In the genomic region with DNA sequence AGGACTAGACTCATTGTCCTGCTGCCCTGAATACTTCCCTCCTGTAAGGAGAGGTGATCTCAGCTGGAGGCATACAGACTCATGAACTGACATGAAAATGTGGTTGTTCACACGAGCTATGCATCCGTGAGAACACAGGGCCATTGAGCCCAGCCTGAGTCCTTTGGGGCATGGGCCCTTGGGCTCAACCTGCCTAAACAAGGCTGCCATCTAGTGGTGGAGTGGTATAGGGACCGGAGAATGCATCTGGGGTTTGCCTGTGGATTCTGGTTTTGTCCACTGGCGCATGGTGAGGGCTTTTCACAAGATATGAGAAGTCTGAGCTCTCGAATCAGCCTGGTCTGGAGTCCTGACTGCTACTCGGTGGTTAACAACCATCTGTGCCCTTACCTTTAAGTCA, we compare ENCODE assay signal across 9 mouse cellular contexts. TPM values are rescaled to one million over a fixed set of nuclear protein-coding genes. Genes with fewer than 3 reads are reported as not detected.
DNase-seq lines count a peak whose midpoint lies in the region; ATAC-seq lines count a peak whose summit lies in the region.
"Had no signal": no experiment of that assay in that cellular context is flagged by ENCODE, and none has a peak within 500 bp of the region (broad histone marks: within the 10 kb centered on the region; RNA-seq: fewer than 3 reads in every experiment).

No protein-coding gene starts in this region.

- no peak for ATAC-seq in kidney, embryonic 15.5 days (replicated peaks; ENCODE audit: low FRiP score)
- ATAC-seq in forebrain, embryonic 16.5 days: peak; percentile 52; the same call in 1 of the 2 replicates
- ATAC-seq in intestine, embryonic 14.5 days (replicated peaks; ENCODE audit: low FRiP score, low TSS enrichment, low read depth): 0 out of 2 replicates have a peak, but pooled peaks have one; percentile 21
- ATAC-seq in monocyte, adult 5-6 weeks (replicated peaks; ENCODE audit: insufficient number of reproducible peaks, low FRiP score, low TSS enrichment, poor library complexity, severe bottlenecking): peak; percentile 82
- ATAC-seq in stomach, embryonic 15.5 days (ENCODE audit: insufficient read depth, low FRiP score, low read depth): 0 out of 2 replicates have a peak, but pooled peaks have one; percentile 28

- intact Hi-C loops in left cerebral cortex, postnatal 36 days (cut with DNase I): loop anchor here (1.0 to 5.0 kb wide), 2 partner anchors 151 to 270 kb away; no protein-coding TSS in a partner anchor

- no peaks in the 10 kb centered on the region for H3K9me3 ChIP-seq in kidney, embryonic 15.5 days (replicated peaks)
- H3K9me3 ChIP-seq in forebrain, embryonic 16.5 days (ENCODE audit: control insufficient read depth, low read length): no peaks in the 10 kb centered on the region
- no peaks in the 10 kb centered on the region for H3K9me3 ChIP-seq in intestine, embryonic 14.5 days (ENCODE audit: control insufficient read depth, low read length)
- H3K9me3 ChIP-seq in stomach, embryonic 15.5 days: no peaks in the 10 kb centered on the region

- no peaks in the 10 kb centered on the region for H3K27me3 ChIP-seq in kidney, embryonic 15.5 days
- H3K27me3 ChIP-seq in forebrain, embryonic 16.5 days (replicated peaks; ENCODE audit: control insufficient read depth, insufficient read depth, low read length): no peaks in the 10 kb centered on the region
- no peaks in the 10 kb centered on the region for H3K27me3 ChIP-seq in intestine, embryonic 14.5 days (replicated peaks; ENCODE audit: control insufficient read depth, insufficient read depth, low read length)
- H3K27me3 ChIP-seq in stomach, embryonic 15.5 days (replicated peaks): no peaks in the 10 kb centered on the region

- no peak overlapping the region for H3K4me2 ChIP-seq in kidney, embryonic 15.5 days
- no peak overlapping the region for H3K4me2 ChIP-seq in forebrain, embryonic 16.5 days (ENCODE audit: low read length)
- no peak overlapping the region for H3K4me2 ChIP-seq in intestine, embryonic 14.5 days (ENCODE audit: low read length)
- no peak overlapping the region for H3K4me2 ChIP-seq in stomach, embryonic 15.5 days

- DNase-seq in kidney, adult 18-20 months: peak; percentile 70
- DNase-seq in cerebellum, adult 11-12 months: peak; percentile 61
- DNase-seq in intestine, embryonic 14.5 days (ENCODE audit: low spot score): peak; percentile 79
- peak; percentile 62 to 77 for DNase-seq in left cerebral cortex, postnatal 36 days (ENCODE audit: low spot score in 2 of 2)

- H3K4me1 ChIP-seq in kidney, embryonic 15.5 days: no peaks in the 10 kb centered on the region
- H3K4me1 ChIP-seq in forebrain, embryonic 16.5 days (replicated peaks; ENCODE audit: control insufficient read depth, insufficient read depth, low read length): no peaks in the 10 kb centered on the region
- no peaks in the 10 kb centered on the region for H3K4me1 ChIP-seq in intestine, embryonic 14.5 days (replicated peaks; ENCODE audit: control insufficient read depth, insufficient read depth, low read length)
- H3K4me1 ChIP-seq in stomach, embryonic 15.5 days: no peaks in the 10 kb centered on the region

- 55% methylated on average over 6 of the region's 6 CpGs for WGBS in kidney, embryonic 15.5 days
- 46% methylated on average over 6 of the region's 6 CpGs for WGBS in forebrain, embryonic 16.5 days
- WGBS in intestine, embryonic 14.5 days: 45% methylated on average over 6 of the region's 6 CpGs
- WGBS in stomach, embryonic 15.5 days: 44% methylated on average over 6 of the region's 6 CpGs

- no peak overlapping the region for H3K9ac ChIP-seq in kidney, embryonic 15.5 days
- H3K9ac ChIP-seq in forebrain, embryonic 16.5 days (replicated peaks; ENCODE audit: low read depth, low read length): no peak overlapping the region
- no peak overlapping the region for H3K9ac ChIP-seq in intestine, embryonic 14.5 days (ENCODE audit: low read length)
- no peak overlapping the region for H3K9ac ChIP-seq in stomach, embryonic 15.5 days

- no peak overlapping the region for H3K4me3 ChIP-seq in kidney, embryonic 15.5 days (replicated peaks)
- H3K4me3 ChIP-seq in forebrain, embryonic 16.5 days (replicated peaks; ENCODE audit: low read length): no peak overlapping the region
- H3K4me3 ChIP-seq in intestine, embryonic 14.5 days (ENCODE audit: low read depth, low read length): no peak overlapping the region
- H3K4me3 ChIP-seq in stomach, embryonic 15.5 days (replicated peaks): no peak overlapping the region
- H3K4me3 ChIP-seq: myocyte had no signal

- H3K36me3 ChIP-seq in kidney, embryonic 15.5 days: peaks cover 91% of the 10 kb centered on the region
- 0 out of 2 replicates have a peak, but pooled peaks cover 3% of the 10 kb centered on the region for H3K36me3 ChIP-seq in forebrain, embryonic 16.5 days (ENCODE audit: control insufficient read depth, insufficient read depth)
- peaks cover 86% of the 10 kb centered on the region for H3K36me3 ChIP-seq in intestine, embryonic 14.5 days (ENCODE audit: control insufficient read depth, insufficient read depth, low read length)
- peaks cover 57% of the 10 kb centered on the region for H3K36me3 ChIP-seq in stomach, embryonic 15.5 days

- no peak overlapping the region for H3K27ac ChIP-seq in kidney, embryonic 15.5 days
- H3K27ac ChIP-seq in forebrain, embryonic 16.5 days (ENCODE audit: low read length): no peak overlapping the region
- H3K27ac ChIP-seq in intestine, embryonic 14.5 days (ENCODE audit: low read depth): no peak overlapping the region
- H3K27ac ChIP-seq in stomach, embryonic 15.5 days: no peak overlapping the region

RNA-seq across cellular contexts. Expression of a gene that starts 8.2 kb away (rescaled TPM):
- polyA plus RNA-seq in kidney, embryonic 15.5 days (2015; fragmentation: Nextera tagmentation; extraction: Ambion mirVana): 30.3 and 30.8 TPM in 2 replicates
- polyA plus RNA-seq in forebrain, embryonic 16.5 days (2015; fragmentation: Nextera tagmentation; extraction: Ambion mirVana): 12.7 and 15.4 TPM in 2 replicates
- 25.8 and 27.4 TPM in 2 replicates for polyA plus RNA-seq in intestine, embryonic 14.5 days (2014; fragmentation: Nextera tagmentation; extraction: Ambion mirVana)
- total RNA-seq in left cerebral cortex, postnatal 36 days (2021): under 1 TPM; 0.54 to 0.91 TPM
- total RNA-seq in monocyte, adult 5-6 weeks (2017): 0.97 to 1.2 TPM in 2 of 3 replicates, not detected in the other
- 23.5 and 26.3 TPM in 2 replicates for polyA plus RNA-seq in stomach, embryonic 15.5 days (2015; fragmentation: Nextera tagmentation; extraction: Ambion mirVana)

RNA-seq across cellular contexts. Expression of a gene that starts 11.4 kb away (rescaled TPM):
- 39.4 and 50.4 TPM in 2 replicates for polyA plus RNA-seq in kidney, embryonic 15.5 days (2015; fragmentation: Nextera tagmentation; extraction: Ambion mirVana)
- polyA plus RNA-seq in forebrain, embryonic 16.5 days (2015; fragmentation: Nextera tagmentation; extraction: Ambion mirVana): 51.2 and 59.1 TPM in 2 replicates
- polyA plus RNA-seq in intestine, embryonic 14.5 days (2014; fragmentation: Nextera tagmentation; extraction: Ambion mirVana): 35.7 and 36.4 TPM in 2 replicates
- total RNA-seq in left cerebral cortex, postnatal 36 days (2021): 10 to 100 TPM; 28.8 to 29.7 TPM
- total RNA-seq in monocyte, adult 5-6 weeks (2017): 13.9 to 27.9 TPM (median 21.2 TPM) in 3 replicates
- 39.0 and 45.6 TPM in 2 replicates for polyA plus RNA-seq in stomach, embryonic 15.5 days (2015; fragmentation: Nextera tagmentation; extraction: Ambion mirVana)

RNA-seq across cellular contexts. Expression of a gene that starts 35.6 kb away (rescaled TPM):
- polyA plus RNA-seq in kidney, embryonic 15.5 days (2015; fragmentation: Nextera tagmentation; extraction: Ambion mirVana): 6.3 and 6.7 TPM in 2 replicates
- 3.6 and 4.2 TPM in 2 replicates for polyA plus RNA-seq in forebrain, embryonic 16.5 days (2015; fragmentation: Nextera tagmentation; extraction: Ambion mirVana)
- polyA plus RNA-seq in intestine, embryonic 14.5 days (2014; fragmentation: Nextera tagmentation; extraction: Ambion mirVana): 6.6 and 6.7 TPM in 2 replicates
- 1 to 10 TPM; 5.1 to 6.9 TPM for total RNA-seq in left cerebral cortex, postnatal 36 days (2021)
- 6.7 to 8.5 TPM (median 7.5 TPM) in 3 replicates for total RNA-seq in monocyte, adult 5-6 weeks (2017)
- polyA plus RNA-seq in stomach, embryonic 15.5 days (2015; fragmentation: Nextera tagmentation; extraction: Ambion mirVana): 8.3 and 9.1 TPM in 2 replicates

RNA-seq across cellular contexts. Expression of a gene that starts 46.2 kb away (rescaled TPM):
- polyA plus RNA-seq in kidney, embryonic 15.5 days (2015; fragmentation: Nextera tagmentation; extraction: Ambion mirVana): 0.14 and 0.15 TPM in 2 replicates
- 0.04 TPM in 2 replicates for polyA plus RNA-seq in forebrain, embryonic 16.5 days (2015; fragmentation: Nextera tagmentation; extraction: Ambion mirVana)
- polyA plus RNA-seq in intestine, embryonic 14.5 days (2014; fragmentation: Nextera tagmentation; extraction: Ambion mirVana): 0.36 and 0.37 TPM in 2 replicates
- total RNA-seq in left cerebral cortex, postnatal 36 days (2021): 1 to 10 TPM in 1 of 2 experiments, under 1 TPM in 1; 0.77 to 1.2 TPM
- total RNA-seq in monocyte, adult 5-6 weeks (2017): not detected in 3 replicates
- polyA plus RNA-seq in stomach, embryonic 15.5 days (2015; fragmentation: Nextera tagmentation; extraction: Ambion mirVana): 0.18 and 0.21 TPM in 2 replicates
- polyA plus RNA-seq: myocyte had no signal

RNA-seq across cellular contexts. Expression of a gene that starts 56.2 kb away (rescaled TPM):
- polyA plus RNA-seq in kidney, embryonic 15.5 days (2015; fragmentation: Nextera tagmentation; extraction: Ambion mirVana): 29.5 and 32.5 TPM in 2 replicates
- polyA plus RNA-seq in forebrain, embryonic 16.5 days (2015; fragmentation: Nextera tagmentation; extraction: Ambion mirVana): 24.1 and 27.8 TPM in 2 replicates
- polyA plus RNA-seq in intestine, embryonic 14.5 days (2014; fragmentation: Nextera tagmentation; extraction: Ambion mirVana): 38.5 and 38.7 TPM in 2 replicates
- total RNA-seq in left cerebral cortex, postnatal 36 days (2021): 10 to 100 TPM; 21.3 TPM
- total RNA-seq in monocyte, adult 5-6 weeks (2017): 13.2 to 15.6 TPM (median 14.4 TPM) in 3 replicates
- polyA plus RNA-seq in stomach, embryonic 15.5 days (2015; fragmentation: Nextera tagmentation; extraction: Ambion mirVana): 41.1 and 42.7 TPM in 2 replicates
